Mouse (Mus musculus): ENCODE measurements around the gene Hikeshi.

Hikeshi gene

GRCm38 (mm10) chr7:89913432-89914158, 27.4 kb downstream of the Hikeshi start:
- no peak for DNase-seq (ENCODE audit: low spot score)

- no peak for DNase-seq (ENCODE audit: low spot score)
These were observed 28.6 kb downstream of the Hikeshi start for GRCm38 (mm10) chr7:89912356-89912755.

GRCm38 (mm10) chr7:89909711-89910110, 31.3 kb downstream of the Hikeshi start:
- DNase-seq (ENCODE audit: low spot score), result no peak

- DNase-seq (ENCODE audit: low spot score), result no peak
These were observed 31.9 kb downstream of the Hikeshi start for GRCm38 (mm10) chr7:89908899-89909621.

GRCm38 (mm10) chr7:89908421-89908820, 32.6 kb downstream of the Hikeshi start:
- no peak for DNase-seq (ENCODE audit: low spot score)

- DNase-seq (ENCODE audit: low spot score), result peak; percentile 74
These were observed 33.1 kb downstream of the Hikeshi start for GRCm38 (mm10) chr7:89907950-89908349.

GRCm38 (mm10) chr7:89903442-89904343, 37.3 kb downstream of the Hikeshi start, which contains the start of gene Ccdc81:
Ccdc81 (minus strand) TSS chr7:89903629.
- no peak for DNase-seq (ENCODE audit: low spot score)

GRCm38 (mm10) chr7:89903007-89903406, 38.0 kb downstream of the Hikeshi start:
- DNase-seq (ENCODE audit: low spot score), result no peak

GRCm38 (mm10) chr7:89891856-89892255, 49.1 kb downstream of the Hikeshi start:
- no peak for DNase-seq (ENCODE audit: low spot score)

GRCm38 (mm10) chr7:89891412-89891811, 49.6 kb downstream of the Hikeshi start:
- no peak for DNase-seq (ENCODE audit: low spot score)

GRCm38 (mm10) chr7:89884551-89884950, 56.5 kb downstream of the Hikeshi start:
- DNase-seq (ENCODE audit: low spot score), result no peak

GRCm38 (mm10) chr7:89879686-89880085, 61.3 kb downstream of the Hikeshi start:
- DNase-seq (ENCODE audit: low spot score), result no peak

Measured in urinary bladder, postnatal 25 days (tissue).